Mouse (Mus musculus) cerebellum, postnatal 36 days (tissue): ENCODE results near the gene Omp.

Experiments
- DNase-seq, 2 experiments: peaks; one replicate each; pipeline ENCODE4 v3.0.0; 2021 to 2022; ENCODE audit warnings: mixed read lengths in 2 of 2

Gene Omp

GRCm38 (mm10) chr7:98164999-98165528 lies 19.8 kb upstream of the Omp start:
- peak in 1 of 2 experiments; percentile 21 for DNase-seq

- DNase-seq: no peak
Observed at GRCm38 (mm10) chr7:98164382-98164998, 19.2 kb upstream of the Omp start.

GRCm38 (mm10) chr7:98163700-98164099 lies 18.4 kb upstream of the Omp start:
- no peak for DNase-seq

GRCm38 (mm10) chr7:98162239-98162638 lies 16.9 kb upstream of the Omp start:
- no peak for DNase-seq

GRCm38 (mm10) chr7:98160041-98160740 lies 14.9 kb upstream of the Omp start:
- DNase-seq: no peak

- DNase-seq: no peak
Observed at GRCm38 (mm10) chr7:98158481-98158880, 13.2 kb upstream of the Omp start.

GRCm38 (mm10) chr7:98157636-98158332 lies 12.5 kb upstream of the Omp start:
- no peak for DNase-seq

- DNase-seq: no peak
Observed at GRCm38 (mm10) chr7:98156280-98156665, 11.0 kb upstream of the Omp start.

GRCm38 (mm10) chr7:98155546-98156279 lies 10.4 kb upstream of the Omp start:
- DNase-seq: peak; percentile 66 to 71

- DNase-seq: no peak
Observed at GRCm38 (mm10) chr7:98153892-98154291, 8.6 kb upstream of the Omp start.

- no peak for DNase-seq
Observed at GRCm38 (mm10) chr7:98153345-98153744, 8.0 kb upstream of the Omp start.

- no peak for DNase-seq
Observed at GRCm38 (mm10) chr7:98152400-98152799, 7.1 kb upstream of the Omp start.

- DNase-seq: no peak
Observed at GRCm38 (mm10) chr7:98150525-98150924, 5.2 kb upstream of the Omp start.

GRCm38 (mm10) chr7:98149802-98150201 lies 4.5 kb upstream of the Omp start:
- no peak for DNase-seq

GRCm38 (mm10) chr7:98148721-98149407 lies 3.6 kb upstream of the Omp start:
- DNase-seq: no peak

- DNase-seq: no peak
Observed at GRCm38 (mm10) chr7:98147766-98148165, 2.5 kb upstream of the Omp start.

- DNase-seq: no peak
Observed at GRCm38 (mm10) chr7:98146447-98146845, 1.1 kb upstream of the Omp start.

GRCm38 (mm10) chr7:98145842-98146446 lies 642 bp upstream of the Omp start:
- no peak for DNase-seq

GRCm38 (mm10) chr7:98142648-98143047 lies 2.7 kb downstream of the Omp start:
- DNase-seq: no peak

GRCm38 (mm10) chr7:98142247-98142646 lies 3.1 kb downstream of the Omp start:
- DNase-seq: no peak

GRCm38 (mm10) chr7:98141206-98141605 lies 4.1 kb downstream of the Omp start:
- no peak for DNase-seq

- peak in 1 of 2 experiments; percentile 35 for DNase-seq
Observed at GRCm38 (mm10) chr7:98140597-98140996, 4.7 kb downstream of the Omp start.
